Mouse (Mus musculus) megakaryocyte, embryonic 14.5 days (primary cell): ENCODE data around the gene Shcbp1l.

Experiments used
- FLI1 ChIP-seq: IDR thresholded peaks from 2 replicates; pipeline ENCODE4 v1.6.1; 2012; ENCODE audit warnings: low read length, inconsistent platforms, mixed read lengths
- GATA1 ChIP-seq: IDR thresholded peaks from 3 replicates; pipeline ENCODE4 v1.6.1; 2012; ENCODE audit warnings: mixed read lengths, low read length, inconsistent platforms, borderline replicate concordance

GRCm38 (mm10) chr1:153401765-153402164 lies 23.2 kb upstream of the Shcbp1l start:
- TF ChIP-seq FLI1 (no peak), GATA1 (no peak)
